Mouse (Mus musculus): Measurements from ENCODE around the gene Cd82.

Gene Cd82

DNA sequence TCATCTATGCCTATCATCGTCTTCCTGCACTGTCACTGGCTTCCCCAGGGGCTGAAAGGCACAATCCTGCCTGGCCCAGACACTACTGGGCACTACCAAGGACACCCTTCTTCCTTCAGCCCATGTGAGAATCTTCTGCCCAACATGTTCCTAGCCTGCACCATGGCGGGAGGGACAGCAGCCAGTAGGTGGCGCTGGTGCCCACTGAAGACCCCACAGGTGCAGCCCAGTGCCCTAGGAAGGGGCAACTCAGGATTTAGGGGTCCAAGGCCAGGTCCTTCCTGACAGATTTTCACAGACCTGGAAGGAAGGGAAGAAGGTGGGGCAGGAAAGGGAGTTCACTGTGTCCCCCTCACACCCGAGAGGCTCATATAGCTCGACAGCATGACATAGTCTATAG is 47.7 kb downstream of the Cd82 start:
- DNase-seq (ENCODE audit: low read depth, low spot score) = no peak

DNA sequence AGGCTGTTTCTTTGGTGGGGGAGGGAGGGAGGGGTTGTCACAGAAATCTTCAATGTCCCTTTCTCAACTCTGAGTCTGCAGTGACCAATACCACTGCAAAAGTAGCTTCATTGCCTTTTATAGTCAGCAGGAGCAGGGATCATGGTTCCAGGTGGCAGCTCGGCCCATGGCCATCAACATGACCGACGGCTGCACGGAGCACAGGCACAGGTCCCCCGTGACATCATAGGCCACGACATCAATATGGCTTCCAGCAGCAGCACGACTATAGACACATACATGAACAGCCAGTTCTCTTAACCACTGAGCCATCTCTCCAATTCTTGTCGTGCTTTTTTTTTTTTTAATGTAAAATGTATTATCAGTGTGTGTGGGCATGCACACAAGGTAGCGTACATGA is 48.8 kb downstream of the Cd82 start:
- no peak for DNase-seq (ENCODE audit: low read depth, low spot score)

DNA sequence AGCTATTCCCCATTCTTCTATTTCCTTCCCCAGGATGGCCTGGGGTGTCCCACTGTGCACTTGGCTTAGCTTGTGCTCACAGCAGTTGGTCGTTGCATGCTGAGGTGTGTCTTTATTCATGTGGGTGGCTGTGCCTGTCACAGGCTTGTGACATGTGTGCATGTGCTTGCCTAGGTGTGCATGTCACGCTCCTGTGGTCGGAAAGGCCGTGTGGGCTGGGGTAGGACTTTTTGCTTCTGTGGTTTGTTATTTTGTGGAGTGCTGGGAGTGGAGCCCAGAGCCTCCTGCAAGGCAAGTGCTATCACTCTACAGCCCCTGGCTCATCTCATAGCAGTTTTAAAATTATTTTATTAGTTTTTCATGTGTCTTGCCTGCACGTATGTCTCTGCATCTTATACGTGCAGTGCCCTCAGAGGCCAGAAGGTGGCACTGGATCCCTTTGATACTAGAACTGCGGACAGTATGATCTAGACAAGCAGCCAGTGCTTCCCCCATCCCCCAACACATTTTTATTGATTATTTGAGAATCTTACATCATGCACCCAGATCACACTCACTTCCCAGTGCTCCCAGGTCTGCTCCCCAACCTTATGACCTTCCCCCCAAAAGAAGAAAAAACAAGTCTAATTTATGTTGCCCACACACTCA is 49.4 kb downstream of the Cd82 start:
- DNase-seq (ENCODE audit: low read depth, low spot score) = peak; percentile 76

DNA sequence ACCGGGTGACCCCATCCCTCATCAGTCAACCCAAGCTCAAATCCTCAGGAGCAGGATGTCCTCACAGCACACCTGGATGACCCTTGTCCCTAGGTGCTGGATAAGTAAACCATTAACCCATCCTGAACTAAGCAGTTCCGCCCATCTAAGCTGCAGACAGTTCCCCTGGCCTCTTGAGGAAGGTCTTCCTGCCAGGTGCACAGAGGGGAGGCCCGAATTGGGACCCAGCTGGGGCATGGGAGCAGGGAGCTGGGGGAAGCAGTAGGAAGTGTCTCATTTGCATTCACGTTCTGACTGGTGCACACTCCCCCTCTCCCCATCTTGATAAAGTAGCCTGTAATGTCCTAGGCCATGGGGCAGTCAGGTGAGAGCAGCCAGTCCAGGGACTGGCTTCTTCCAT is 50.8 kb downstream of the Cd82 start:
- DNase-seq (ENCODE audit: low read depth, low spot score) = no peak

DNA sequence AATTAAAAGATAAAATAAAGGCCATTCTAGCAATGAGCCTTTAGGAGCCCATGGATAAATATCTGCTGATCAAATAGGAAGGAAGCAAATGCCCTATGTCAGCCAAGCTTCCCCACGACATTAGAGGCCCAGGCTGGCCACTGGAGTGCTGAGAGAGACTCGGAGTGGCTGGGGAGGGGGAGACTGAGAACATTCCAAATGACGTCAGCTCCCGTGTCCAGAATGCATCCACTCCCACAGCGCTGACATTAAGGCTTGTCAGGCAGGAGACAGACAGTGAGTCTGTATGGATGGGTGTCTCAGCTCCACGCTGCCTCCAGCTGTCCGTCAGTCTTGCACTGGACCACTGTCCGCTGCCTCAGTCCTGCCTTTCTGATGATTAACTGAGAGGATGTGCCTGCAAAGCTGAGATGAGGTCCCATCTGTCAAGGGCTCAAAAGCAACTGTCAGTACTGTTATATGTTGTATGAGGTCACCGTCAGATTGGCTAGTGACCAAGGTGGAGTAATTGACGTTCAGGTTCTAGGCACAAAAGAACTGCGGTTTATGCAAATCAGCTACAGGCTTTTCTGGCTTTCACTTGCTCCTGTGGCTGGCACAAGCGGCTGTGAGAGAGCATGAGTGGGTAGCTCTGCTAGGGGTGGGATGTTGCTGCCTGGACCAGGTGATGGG is 51.9 kb downstream of the Cd82 start:
- no peak for DNase-seq (ENCODE audit: low read depth, low spot score)

DNA sequence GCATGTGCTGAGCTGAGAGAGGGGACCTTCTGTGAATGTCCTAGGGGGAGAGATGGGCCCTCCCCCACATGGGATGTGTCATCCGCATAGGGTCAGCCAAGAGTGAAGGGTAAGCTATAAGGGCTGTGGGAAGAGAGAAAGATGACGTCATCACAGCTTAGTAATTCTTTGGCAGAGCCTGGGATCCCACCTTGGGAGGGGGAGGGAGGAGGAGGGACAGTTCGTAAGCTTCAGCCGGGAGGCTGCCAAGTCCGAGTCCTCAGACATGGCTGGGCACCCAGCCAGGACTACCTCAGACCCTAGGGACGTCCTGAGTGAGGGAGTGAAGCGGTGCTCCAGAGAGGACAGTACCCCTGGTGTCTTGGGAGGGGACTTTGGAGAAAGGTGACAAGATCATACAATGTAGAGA is 57.9 kb downstream of the Cd82 start:
- peak; percentile 70 for DNase-seq (ENCODE audit: low read depth, low spot score)

DNA sequence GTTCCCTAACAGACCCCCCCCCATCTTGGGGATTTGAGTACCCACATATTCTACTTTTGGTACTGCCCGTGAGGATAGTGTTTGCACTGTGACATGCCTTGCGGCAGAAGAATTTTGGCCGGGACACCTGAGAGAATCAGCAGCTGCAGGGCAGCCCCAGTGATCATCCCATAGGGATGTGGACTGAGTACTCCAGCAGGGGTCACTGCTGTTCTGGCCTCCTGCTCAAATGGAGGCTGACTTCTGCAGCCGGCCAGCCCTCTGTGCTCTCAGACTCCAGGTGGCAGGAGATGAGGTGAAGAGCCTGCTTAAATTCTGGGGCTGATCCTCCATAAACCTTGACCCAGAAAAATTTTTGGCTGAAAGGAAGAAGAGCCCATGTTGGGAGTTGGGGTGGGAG is 58.8 kb downstream of the Cd82 start:
- DNase-seq (ENCODE audit: low read depth, low spot score) = peak; percentile 26

DNA sequence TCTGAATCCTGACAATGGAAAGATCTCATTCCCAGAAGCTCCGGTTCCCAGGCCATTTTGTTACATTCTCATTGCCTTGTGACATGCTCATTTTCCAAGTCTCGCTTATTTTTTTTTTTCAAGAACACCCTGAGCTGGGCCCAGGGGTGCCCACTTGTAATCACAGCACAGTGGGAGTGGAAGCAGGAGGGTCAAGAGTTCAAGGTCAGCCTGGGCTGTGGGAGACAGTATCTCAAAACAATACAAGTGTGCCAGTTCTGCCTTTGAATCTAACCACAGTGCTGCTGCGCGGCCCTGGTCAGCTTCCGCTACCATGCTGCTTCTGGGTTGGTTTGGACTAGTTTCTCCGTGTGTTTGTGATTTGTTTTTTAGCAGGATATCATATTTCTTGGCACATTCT is 59.7 kb downstream of the Cd82 start:
- no peak for DNase-seq (ENCODE audit: low read depth, low spot score)

DNA sequence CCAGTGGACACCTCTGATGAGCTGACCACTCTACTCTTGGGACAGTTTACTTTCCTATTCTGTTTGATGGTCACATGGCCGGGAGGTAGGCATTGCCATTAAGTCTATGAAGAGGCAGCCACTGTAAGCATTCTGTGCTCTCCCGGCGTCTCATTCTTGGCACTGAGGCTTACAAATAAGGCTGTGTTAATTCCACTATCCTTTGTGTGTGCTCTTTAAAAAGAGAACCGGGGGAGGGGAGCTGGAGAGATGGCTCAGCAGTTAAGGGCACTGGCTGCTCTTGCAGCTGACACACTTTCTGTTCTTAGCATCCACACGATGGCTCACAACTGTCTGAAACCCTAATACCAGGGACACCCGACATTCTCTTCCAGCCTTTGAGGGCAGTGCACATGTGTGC is 71.7 kb downstream of the Cd82 start:
- no peak for DNase-seq (ENCODE audit: low read depth, low spot score)

DNA sequence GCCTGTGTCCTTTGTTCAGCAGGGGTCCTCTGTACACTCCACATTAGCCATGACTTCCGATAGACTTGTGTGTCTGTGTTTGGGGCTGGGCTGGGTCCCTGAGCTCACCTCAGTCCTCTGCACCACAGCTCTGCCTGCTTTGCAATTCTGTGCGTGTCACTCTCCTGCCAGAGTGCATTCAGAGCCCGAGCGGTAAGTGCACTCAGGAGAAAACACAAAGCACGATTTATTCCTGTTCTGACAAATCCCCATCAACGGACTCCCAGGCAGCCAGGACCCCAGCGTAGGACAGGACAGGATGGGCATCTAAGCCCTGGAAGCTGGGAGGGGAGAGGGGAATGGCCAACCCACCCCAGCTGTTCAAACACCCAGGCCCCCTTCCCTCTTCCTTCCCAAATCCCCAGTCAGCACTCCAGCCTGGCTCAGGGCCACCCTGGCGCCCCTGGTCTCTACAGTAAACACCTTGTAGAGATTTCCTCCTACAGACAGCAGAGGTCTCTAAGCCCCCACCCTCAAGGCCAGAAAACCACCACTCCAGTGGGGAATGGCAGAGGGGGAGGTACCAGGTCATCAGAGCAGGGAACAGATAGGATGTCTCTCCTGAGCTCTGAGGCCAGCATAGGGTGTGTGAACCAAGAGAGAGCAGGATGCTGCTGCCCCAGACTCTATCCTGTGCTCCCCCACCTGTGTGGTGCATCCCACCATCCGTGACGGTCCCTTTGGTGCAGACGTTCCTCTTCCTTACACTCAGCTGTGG is 72.6 kb downstream of the Cd82 start:
- DNase-seq (ENCODE audit: low read depth, low spot score) = no peak

DNA sequence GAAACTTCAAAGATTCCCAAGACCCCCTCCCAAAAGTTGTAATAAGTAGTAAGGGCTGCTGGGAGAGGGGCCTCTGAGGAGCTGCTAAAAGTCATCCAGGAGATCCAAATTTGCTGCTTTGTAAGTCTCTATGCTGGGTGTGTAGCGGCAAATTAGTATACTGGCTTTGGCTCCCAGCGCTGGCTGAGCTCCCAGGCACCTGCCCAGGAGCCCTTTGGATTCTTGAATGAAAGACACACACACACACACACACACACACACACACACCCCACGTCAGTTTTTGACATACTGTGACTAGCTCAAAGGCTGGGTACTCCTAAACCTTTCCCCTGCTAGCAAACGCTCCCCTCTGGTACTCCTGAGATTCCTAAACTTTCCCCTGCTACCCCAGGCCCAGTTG is 76.0 kb downstream of the Cd82 start:
- no peak for DNase-seq (ENCODE audit: low read depth, low spot score)

DNA sequence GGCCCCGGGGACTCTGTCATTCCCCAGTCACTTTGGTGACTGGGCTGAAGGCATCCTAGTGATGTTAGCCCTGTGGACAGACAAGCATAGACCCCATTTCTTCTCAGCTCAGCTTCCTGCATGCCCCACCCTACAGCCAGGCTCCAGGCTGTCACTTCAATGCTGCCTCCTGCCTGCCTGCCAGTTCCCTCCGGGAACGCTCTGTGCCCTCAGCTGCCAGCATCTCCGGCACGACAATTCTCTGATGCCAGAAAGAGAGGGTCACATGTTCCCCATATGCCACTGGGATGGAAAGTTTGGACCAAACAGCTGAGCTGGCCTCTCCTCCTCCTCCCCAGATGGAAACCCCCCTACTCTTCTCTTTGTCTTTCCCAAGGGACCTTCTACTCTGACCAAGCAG is 79.1 kb downstream of the Cd82 start:
- no peak for DNase-seq (ENCODE audit: low read depth, low spot score)

DNA sequence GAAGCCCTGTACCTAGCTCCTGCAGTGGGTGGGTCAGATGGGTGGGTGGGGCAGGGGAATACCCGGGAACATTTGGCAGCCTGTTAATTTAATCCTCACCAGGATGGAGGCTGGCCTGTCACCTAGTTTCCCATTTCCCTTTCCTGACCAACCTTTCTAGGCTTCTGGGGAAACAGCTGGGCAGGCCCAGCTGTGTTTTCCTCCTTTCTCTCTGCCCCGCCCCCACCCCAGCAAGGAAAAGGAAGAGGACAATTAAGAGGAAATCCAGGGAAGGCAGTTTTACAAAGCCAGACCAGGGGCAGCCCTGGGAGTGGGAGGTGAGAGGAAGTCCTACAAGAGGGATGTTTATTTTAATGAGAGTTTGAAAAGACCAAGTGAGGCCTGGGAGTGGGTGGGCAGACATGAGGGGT is 82.3 kb downstream of the Cd82 start:
- no peak for DNase-seq (ENCODE audit: low read depth, low spot score)

DNA sequence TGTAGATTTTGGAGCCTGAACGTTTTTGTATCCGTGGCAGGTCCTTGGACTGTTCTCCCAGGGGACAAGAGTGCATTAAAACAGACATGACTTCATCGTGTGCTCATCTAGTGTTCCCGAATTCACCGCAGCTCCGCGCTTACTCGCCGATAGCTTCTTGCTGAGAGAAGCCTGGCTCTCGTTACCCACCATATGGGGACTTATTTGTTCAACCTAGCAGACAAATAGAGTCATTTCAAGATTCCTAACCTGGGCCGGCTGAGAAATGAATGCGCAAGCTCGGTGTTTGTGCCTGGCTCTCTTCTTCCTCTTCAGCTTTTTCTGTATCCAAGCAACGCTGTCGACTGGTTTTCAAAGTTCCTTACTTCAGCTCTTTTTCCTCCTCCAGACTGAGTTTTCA is 85.1 kb downstream of the Cd82 start:
- DNase-seq (ENCODE audit: low read depth, low spot score) = no peak

DNA sequence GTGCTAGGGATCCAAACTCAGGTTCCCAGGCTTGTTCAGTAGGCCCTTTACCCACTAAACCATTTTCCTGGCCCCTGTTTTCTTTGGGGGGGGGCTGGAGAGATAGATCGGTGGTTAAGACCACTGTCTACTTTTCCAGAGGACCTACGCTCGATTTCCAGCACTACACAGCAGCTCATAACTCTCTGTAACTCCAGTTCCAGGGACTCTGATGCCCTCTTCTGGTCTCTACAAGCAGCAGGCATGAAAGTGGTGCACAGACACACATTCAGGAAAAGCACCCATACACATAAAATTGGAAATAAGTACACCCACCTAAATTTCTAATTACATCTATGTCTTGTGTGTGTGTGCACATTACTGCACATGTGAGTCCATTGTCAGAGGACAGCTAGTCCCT is 85.8 kb downstream of the Cd82 start:
- DNase-seq (ENCODE audit: low read depth, low spot score) = no peak

DNA sequence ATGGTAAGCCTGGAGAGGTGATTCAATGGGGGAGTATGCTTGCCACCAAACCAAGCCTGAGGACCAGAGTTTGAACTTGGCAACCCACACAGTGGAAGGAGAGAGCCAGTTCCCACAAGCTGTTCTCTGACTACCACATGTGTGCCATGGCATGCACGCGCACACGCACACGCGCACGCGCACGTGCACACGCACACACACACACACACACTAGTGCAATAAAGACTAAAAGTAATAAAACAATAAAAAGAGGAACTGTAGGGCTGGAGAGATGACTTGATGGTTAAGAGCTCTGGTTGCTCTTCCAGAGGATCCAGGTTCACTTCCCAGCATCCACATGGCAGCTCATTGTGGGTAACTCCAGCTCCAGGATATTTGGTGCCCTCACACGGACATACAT is 90.1 kb downstream of the Cd82 start:
- DNase-seq (ENCODE audit: low read depth, low spot score) = no peak

DNA sequence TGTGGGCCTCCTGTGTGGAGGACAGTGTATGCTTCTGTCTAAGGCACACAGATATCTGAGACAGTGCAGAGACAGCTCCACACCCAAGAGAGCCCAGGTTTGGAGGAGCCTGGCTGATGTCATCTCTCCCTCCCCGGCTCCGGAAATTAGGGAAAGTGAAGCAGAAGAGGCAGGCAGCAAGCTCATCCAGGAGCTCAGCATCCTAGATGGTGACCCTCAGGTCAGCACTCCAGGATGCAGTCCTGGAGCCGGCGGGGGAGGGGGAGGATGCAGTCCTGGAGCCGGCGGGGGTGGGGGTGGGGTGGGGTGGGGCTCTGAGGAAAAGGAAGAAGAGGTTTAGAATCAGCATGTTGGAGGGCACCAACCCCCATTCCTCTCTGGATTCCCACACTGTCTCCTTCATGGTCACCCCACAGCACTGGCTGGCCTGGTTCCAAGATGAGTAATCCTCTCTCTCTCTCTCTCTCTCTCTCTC is 90.8 kb downstream of the Cd82 start:
- DNase-seq (ENCODE audit: low read depth, low spot score) = peak; percentile 37
